Mouse (Mus musculus) heart, adult 2 months (tissue): ENCODE results near the gene Phactr1. TPM values are rescaled to one million over a fixed set of nuclear protein-coding genes. Genes with fewer than 3 reads are reported as not detected.

Experiments
- DNase-seq, 2 experiments: peaks; one replicate each; pipeline ENCODE4 v3.0.0; 2021
- H3K27ac ChIP-seq: fragments of 200-600 bp; 2 replicates; pipeline ENCODE4 v1.8.1; 2022
- H3K27me3 ChIP-seq: fragments of 200-500 bp; 2 replicates; pipeline ENCODE4 v1.6.1; 2012; ENCODE audit warnings: mild to moderate bottlenecking, low read length, inconsistent platforms, mixed read lengths; ENCODE audit not compliant: control insufficient read depth, insufficient read depth
- H3K36me3 ChIP-seq: fragments of 200-500 bp; 2 replicates; pipeline ENCODE4 v1.6.1; 2012; ENCODE audit warnings: low read length, inconsistent platforms; ENCODE audit not compliant: control insufficient read depth, insufficient read depth
- H3K4me1 ChIP-seq: fragments of 200-500 bp; 2 replicates; pipeline ENCODE4 v1.6.1; 2011; ENCODE audit warnings: low read length; ENCODE audit not compliant: control insufficient read depth, insufficient read depth
- H3K4me3 ChIP-seq: fragments of 200-600 bp; 2 replicates; pipeline ENCODE4 v1.8.1; 2022
- H3K79me2 ChIP-seq: fragments of 200-500 bp; replicated peaks from 2 replicates; pipeline ENCODE4 v1.6.1; 2012; ENCODE audit warnings: mild to moderate bottlenecking, inconsistent platforms, low read length, moderate library complexity, mixed read lengths; ENCODE audit not compliant: control insufficient read depth, insufficient read depth
- H3K9ac ChIP-seq: fragments of 200-500 bp; 2 replicates; pipeline ENCODE4 v1.6.1; 2012; ENCODE audit warnings: low read depth, mild to moderate bottlenecking, control low read depth, inconsistent platforms, low read length, mixed read lengths
- CTCF ChIP-seq: fragments of 200-600 bp; IDR thresholded peaks from 2 replicates; pipeline ENCODE4 v1.8.1; 2022; ENCODE audit warnings: antibody characterized with exemption, mild to moderate bottlenecking, moderate library complexity
- EP300 ChIP-seq: fragments of 200-500 bp; IDR thresholded peaks from 2 replicates; pipeline ENCODE4 v1.6.1; 2011; ENCODE audit warnings: low read depth, low read length, control low read depth; ENCODE audit not compliant: insufficient read depth
- POLR2A ChIP-seq: fragments of 200-500 bp; IDR thresholded peaks from 2 replicates; pipeline ENCODE4 v1.6.1; 2011; ENCODE audit warnings: mild to moderate bottlenecking, low read depth, low read length, control low read depth; ENCODE audit not compliant: insufficient read depth
- WGBS: fragments of 180-500 bp; shearing (Covaris S2); methylation state at CpG from one replicate; pipeline ENCODE4 v1.1.7; 2018; 5-methylcytosine and 5-hydroxymethylcytosine counted together
- intact Hi-C: fragments of 180-260 bp; cut with DNase I; formaldehyde crosslinking; loops from one replicate; pipeline ENCODE4 v1.15.1; 2025
- polyA plus RNA-seq: library from polyadenylated mRNA; depleted of rRNA; stranded (reverse); fragments of >200 nt; gene quantifications from 2 replicates; pipeline ENCODE4 v1.2.3, GENCODE M21; 2012
- total RNA-seq, 2 experiments: library from RNA; stranded (reverse); gene quantifications; 2 replicates each; pipeline ENCODE4 v1.2.3; 2021

Gene Phactr1
- total and polyA plus RNA-seq, 3 experiments = 3.0 to 5.5 (median 4.6) TPM

DNA sequence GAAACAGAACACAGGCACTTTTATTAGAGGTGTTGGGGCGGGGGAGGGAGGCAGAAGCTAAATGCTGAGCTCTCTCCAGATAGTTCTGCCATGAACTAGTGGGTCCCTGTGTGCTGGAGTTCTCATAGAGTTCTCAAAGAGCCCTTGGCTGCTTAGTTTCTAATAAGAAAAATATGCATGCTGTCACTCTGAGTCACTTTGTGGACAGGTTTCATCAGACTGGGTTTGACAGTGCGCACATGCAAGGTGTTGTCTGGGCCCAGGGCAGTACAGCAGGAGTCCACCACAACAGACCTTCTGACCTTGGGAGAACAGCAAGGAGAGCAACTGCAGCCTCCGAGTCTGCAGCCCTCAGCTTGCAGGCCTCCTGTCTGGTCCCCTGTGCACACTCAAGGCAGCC, 469.2 kb downstream of the Phactr1 start:
- no peaks in the 10 kb centered on the region for H3K79me2 ChIP-seq
- DNase-seq = no peak
- no peaks in the 10 kb centered on the region for H3K36me3 ChIP-seq
- no peak overlapping the region for H3K27ac ChIP-seq
- 79% methylated on average over 3 of the region's 3 CpGs for WGBS
- intact Hi-C loops = no loop called here
- 0 out of 2 replicates have a peak, but pooled peaks cover 2% of the 10 kb centered on the region for H3K4me1 ChIP-seq
- no peak overlapping the region for H3K9ac ChIP-seq
- no peak overlapping the region for H3K4me3 ChIP-seq
- H3K27me3 ChIP-seq = no peaks in the 10 kb centered on the region
- TF ChIP-seq EP300 (no peak), POLR2A (no peak), CTCF (no peak)

DNA sequence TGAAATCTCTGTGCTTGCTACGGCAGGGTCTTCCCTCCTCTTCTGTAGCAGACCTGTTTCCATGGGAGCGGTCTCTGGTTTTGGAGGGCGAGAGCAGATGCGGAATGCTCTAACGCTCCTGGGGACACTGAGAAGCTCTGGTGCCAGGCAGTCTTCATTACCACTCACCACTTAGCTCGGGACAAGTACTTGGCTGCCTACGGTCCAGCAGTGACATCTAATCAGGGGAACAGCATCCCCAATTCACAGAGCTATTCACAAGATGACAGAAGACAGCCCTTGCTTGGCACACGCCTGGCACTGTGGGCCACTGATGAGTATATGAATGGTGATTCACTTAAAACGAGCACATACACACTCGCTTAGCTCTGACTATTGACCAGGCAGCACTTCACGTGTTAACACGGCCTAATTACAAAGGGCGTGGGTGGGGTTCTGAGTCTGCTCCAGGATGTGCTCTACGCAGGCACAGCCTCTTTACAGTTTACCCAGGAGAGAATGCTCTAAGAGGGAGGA, 471.6 kb downstream of the Phactr1 start:
- no peak overlapping the region for H3K9ac ChIP-seq
- H3K79me2 ChIP-seq = no peaks in the 10 kb centered on the region
- H3K27me3 ChIP-seq = no peaks in the 10 kb centered on the region
- H3K4me3 ChIP-seq = no peak overlapping the region
- WGBS = 65% methylated on average over 14 of the region's 14 CpGs
- TF ChIP-seq POLR2A (no peak), CTCF (no peak), EP300 (no peak)
- intact Hi-C loops = no loop called here
- no peaks in the 10 kb centered on the region for H3K36me3 ChIP-seq
- 0 out of 2 replicates have a peak, but pooled peaks cover 2% of the 10 kb centered on the region for H3K4me1 ChIP-seq
- peak in 1 of 2 experiments; percentile 40 for DNase-seq
- H3K27ac ChIP-seq = no peak overlapping the region

- intact Hi-C loops = no loop called here
- TF ChIP-seq POLR2A (no peak), EP300 (no peak), CTCF (no peak)
- no peak overlapping the region for H3K9ac ChIP-seq
- no peaks in the 10 kb centered on the region for H3K79me2 ChIP-seq
- no peaks in the 10 kb centered on the region for H3K27me3 ChIP-seq
- WGBS = 69% methylated on average over 5 of the region's 5 CpGs
- no peaks in the 10 kb centered on the region for H3K36me3 ChIP-seq
- no peaks in the 10 kb centered on the region for H3K4me1 ChIP-seq
- DNase-seq = no peak
- no peak overlapping the region for H3K4me3 ChIP-seq
- no peak overlapping the region for H3K27ac ChIP-seq
These were observed 476.9 kb downstream of the Phactr1 start for GRCm38 (mm10) chr13:43157370-43157769.

DNA sequence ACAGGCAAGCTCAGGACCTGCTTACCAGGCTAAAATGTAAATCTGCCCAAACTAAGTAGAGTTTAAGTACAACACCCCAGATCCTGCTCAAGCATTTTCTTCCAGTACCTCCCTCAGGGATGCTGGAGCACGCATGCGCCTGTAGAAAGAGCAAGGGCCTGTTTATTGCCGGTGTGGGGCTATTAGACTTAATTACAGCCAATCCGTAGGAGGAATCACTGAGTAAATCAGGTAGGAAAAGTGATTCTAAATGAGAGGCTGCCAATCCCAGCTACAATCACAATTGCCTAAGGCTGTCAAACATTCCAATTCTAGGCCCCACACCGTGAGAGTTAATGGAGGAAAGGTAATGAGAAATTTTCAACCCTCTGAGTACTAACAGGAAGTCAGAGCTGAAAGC, 477.9 kb downstream of the Phactr1 start:
- H3K79me2 ChIP-seq = no peaks in the 10 kb centered on the region
- intact Hi-C loops = no loop called here
- TF ChIP-seq CTCF = no peak
- no peak for TF ChIP-seq EP300
- no peak for TF ChIP-seq POLR2A
- no peaks in the 10 kb centered on the region for H3K27me3 ChIP-seq
- no peaks in the 10 kb centered on the region for H3K4me1 ChIP-seq
- no peak overlapping the region for H3K27ac ChIP-seq
- H3K4me3 ChIP-seq = no peak overlapping the region
- H3K9ac ChIP-seq = no peak overlapping the region
- 78% methylated on average over 5 of the region's 5 CpGs for WGBS
- no peak for DNase-seq
- no peaks in the 10 kb centered on the region for H3K36me3 ChIP-seq

DNA sequence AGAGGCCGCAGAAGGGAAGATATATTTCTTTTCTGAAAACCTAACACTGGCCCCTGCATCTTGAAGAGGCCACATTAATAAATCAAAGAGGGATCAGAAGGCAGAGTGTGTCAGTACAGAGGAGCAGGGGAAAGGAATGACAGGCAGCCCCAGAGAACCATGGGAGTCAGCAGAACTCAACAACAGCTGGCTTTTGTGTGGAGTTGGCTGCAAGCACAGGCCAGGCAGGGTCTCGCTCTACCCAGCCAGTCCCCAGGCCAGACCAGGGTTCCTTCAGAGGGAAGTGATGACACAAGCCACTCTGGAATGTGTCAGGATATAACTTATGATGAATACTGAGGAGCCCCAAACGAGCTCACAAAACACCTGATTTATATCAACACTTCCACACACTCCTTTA, 479.0 kb downstream of the Phactr1 start:
- Histone ChIP-seq H3K4me1 (no peaks in the 10 kb centered on the region), H3K9ac (no peak overlapping the region), H3K27ac (no peak overlapping the region; the same call in 1 of the 2 replicates), H3K79me2 (no peaks in the 10 kb centered on the region), H3K4me3 (no peak overlapping the region), H3K36me3 (no peaks in the 10 kb centered on the region), H3K27me3 (no peaks in the 10 kb centered on the region)
- intact Hi-C loops = no loop called here
- 62% methylated on average over 3 of the region's 3 CpGs for WGBS
- DNase-seq = peak in 1 of 2 experiments; percentile 45
- TF ChIP-seq EP300 (no peak), POLR2A (no peak), CTCF (no peak)

DNA sequence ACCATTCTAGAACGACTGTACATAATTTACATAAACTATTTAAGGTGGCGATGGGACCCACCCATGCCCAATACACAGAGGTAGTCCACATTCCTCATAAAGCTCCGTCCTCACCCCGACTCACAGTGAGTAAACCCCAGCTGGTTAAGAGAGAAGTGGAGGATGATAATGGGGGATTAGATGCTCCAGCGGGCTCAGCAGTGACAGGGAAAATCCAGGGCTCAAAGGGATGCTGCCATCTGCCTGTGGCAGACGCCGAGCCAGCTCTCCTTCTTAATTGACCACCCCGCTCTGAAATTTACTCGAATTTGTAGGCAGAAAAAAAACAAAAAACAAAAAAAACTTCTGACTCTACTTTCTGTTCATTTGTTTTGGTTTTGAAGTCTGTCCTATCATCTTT, 487.3 kb downstream of the Phactr1 start:
- Histone ChIP-seq H3K4me3 (no peak overlapping the region), H3K27ac (no peak overlapping the region), H3K27me3 (no peaks in the 10 kb centered on the region), H3K4me1 (0 out of 2 replicates have a peak, but pooled peaks cover 2% of the 10 kb centered on the region), H3K9ac (no peak overlapping the region), H3K79me2 (no peaks in the 10 kb centered on the region), H3K36me3 (no peaks in the 10 kb centered on the region)
- DNase-seq = no peak
- WGBS = 80% methylated on average over 9 of the region's 9 CpGs
- TF ChIP-seq CTCF = no peak
- TF ChIP-seq POLR2A = no peak
- no peak for TF ChIP-seq EP300
- intact Hi-C loops = no loop called here
